Mouse (Mus musculus) megakaryocyte, embryonic 14.5 days (primary cell): ENCODE data around the gene Nr2e1. TPM values are rescaled to one million over a fixed set of nuclear protein-coding genes. Genes with fewer than 3 reads are reported as not detected.
A peak's percentile ranks its signal among the peaks of the same experiment; 100 is the strongest.

Source experiments
- H3K27me3 ChIP-seq: replicated peaks from 2 replicates; pipeline ENCODE3; 2012; ENCODE audit warnings: inconsistent platforms
- H3K36me3 ChIP-seq: replicated peaks from 2 replicates; pipeline ENCODE3; 2012; ENCODE audit warnings: low read length, inconsistent platforms, mixed read lengths
- H3K4me1 ChIP-seq: 2 replicates; pipeline ENCODE4 v1.6.1; 2012; ENCODE audit warnings: inconsistent platforms
- H3K4me3 ChIP-seq: replicated peaks from 2 replicates; pipeline ENCODE3; 2012; ENCODE audit warnings: moderate library complexity, mild to moderate bottlenecking, inconsistent platforms
- H3K9me3 ChIP-seq: 2 replicates; pipeline ENCODE4 v1.6.1; 2012; ENCODE audit warnings: inconsistent platforms
- FLI1 ChIP-seq: IDR thresholded peaks from 2 replicates; pipeline ENCODE4 v1.6.1; 2012; ENCODE audit warnings: low read length, inconsistent platforms, mixed read lengths
- GATA1 ChIP-seq: IDR thresholded peaks from 3 replicates; pipeline ENCODE4 v1.6.1; 2012; ENCODE audit warnings: mixed read lengths, low read length, inconsistent platforms, borderline replicate concordance
- polyA plus RNA-seq: library from polyadenylated mRNA; stranded (reverse); fragments of >175 nt; gene quantifications from 2 replicates; pipeline ENCODE4 v1.2.3, GENCODE M21; 2012; ENCODE audit warnings: low replicate concordance; ENCODE audit not compliant: insufficient read depth

The Nr2e1 gene
- not detected in 2 replicates for polyA plus RNA-seq

- peak within 1 kb of the TSS; percentile 64 for H3K4me3 ChIP-seq
- peaks cover 61% of the 10 kb centered on the region for H3K4me1 ChIP-seq
- peaks cover 98% of the 10 kb centered on the region for H3K27me3 ChIP-seq
- no peaks in the 10 kb centered on the region for H3K36me3 ChIP-seq
- peaks cover 9% of the 10 kb centered on the region for H3K9me3 ChIP-seq
- no peak for TF ChIP-seq FLI1
- TF ChIP-seq GATA1: no peak
These were observed at the start of gene Nr2e1, which contains the start of gene Ostm1 for GRCm38 (mm10) chr10:42583157-42583872. Gene Nr2e1, minus strand, starts transcription at chr10:42583632. Gene Ostm1, plus strand, starts transcription at chr10:42583822.

GRCm38 (mm10) chr10:42632453-42633360 lies 49.3 kb upstream of the Nr2e1 start:
- no peaks in the 10 kb centered on the region for H3K36me3 ChIP-seq
- peaks cover 67% of the 10 kb centered on the region for H3K4me1 ChIP-seq
- H3K9me3 ChIP-seq: peaks cover 7% of the 10 kb centered on the region
- peak overlapping the region; percentile 93 for H3K4me3 ChIP-seq
- TF ChIP-seq GATA1 (no peak), FLI1 (no peak)
- peaks cover 96% of the 10 kb centered on the region for H3K27me3 ChIP-seq

GRCm38 (mm10) chr10:42631754-42632452 lies 48.5 kb upstream of the Nr2e1 start:
- peaks cover 60% of the 10 kb centered on the region for H3K4me1 ChIP-seq
- H3K36me3 ChIP-seq: no peaks in the 10 kb centered on the region
- TF ChIP-seq FLI1 (no peak), GATA1 (no peak)
- H3K9me3 ChIP-seq: peaks cover 7% of the 10 kb centered on the region
- peak overlapping the region; percentile 93 for H3K4me3 ChIP-seq
- H3K27me3 ChIP-seq: peaks cover 98% of the 10 kb centered on the region

GRCm38 (mm10) chr10:42630596-42631355 lies 47.3 kb upstream of the Nr2e1 start:
- H3K4me3 ChIP-seq: no peak overlapping the region
- no peaks in the 10 kb centered on the region for H3K36me3 ChIP-seq
- H3K27me3 ChIP-seq: peaks cover 97% of the 10 kb centered on the region
- no peak for TF ChIP-seq FLI1
- no peak for TF ChIP-seq GATA1
- peaks cover 7% of the 10 kb centered on the region for H3K9me3 ChIP-seq
- peaks cover 51% of the 10 kb centered on the region for H3K4me1 ChIP-seq

GRCm38 (mm10) chr10:42625907-42626306 lies 42.5 kb upstream of the Nr2e1 start:
- Histone ChIP-seq H3K36me3 (no peaks in the 10 kb centered on the region), H3K4me3 (no peak overlapping the region), H3K4me1 (peaks cover 9% of the 10 kb centered on the region), H3K9me3 (peaks cover 10% of the 10 kb centered on the region), H3K27me3 (peaks cover 82% of the 10 kb centered on the region)
- TF ChIP-seq FLI1: no peak
- no peak for TF ChIP-seq GATA1

- H3K9me3 ChIP-seq: peaks cover 18% of the 10 kb centered on the region
- H3K36me3 ChIP-seq: no peaks in the 10 kb centered on the region
- peaks cover 78% of the 10 kb centered on the region for H3K27me3 ChIP-seq
- H3K4me1 ChIP-seq: peaks cover 23% of the 10 kb centered on the region
- no peak overlapping the region for H3K4me3 ChIP-seq
- TF ChIP-seq GATA1 (no peak), FLI1 (no peak)
These were observed 34.9 kb upstream of the Nr2e1 start for GRCm38 (mm10) chr10:42618291-42618690.

GRCm38 (mm10) chr10:42614766-42615165 lies 31.3 kb upstream of the Nr2e1 start:
- Histone ChIP-seq H3K9me3 (peaks cover 25% of the 10 kb centered on the region), H3K36me3 (no peaks in the 10 kb centered on the region), H3K27me3 (peaks cover 86% of the 10 kb centered on the region), H3K4me1 (peaks cover 28% of the 10 kb centered on the region), H3K4me3 (no peak overlapping the region)
- TF ChIP-seq GATA1 (no peak), FLI1 (no peak)

GRCm38 (mm10) chr10:42613639-42614381 lies 30.4 kb upstream of the Nr2e1 start:
- H3K27me3 ChIP-seq: peaks cover 87% of the 10 kb centered on the region
- peak overlapping the region; percentile 81 for H3K4me3 ChIP-seq

More at GRCm38 (mm10) chr10:42613639-42614381, 30.4 kb upstream of the Nr2e1 start:
- no peak for TF ChIP-seq GATA1
- no peak for TF ChIP-seq FLI1
- no peaks in the 10 kb centered on the region for H3K36me3 ChIP-seq
- peaks cover 28% of the 10 kb centered on the region for H3K4me1 ChIP-seq
- peaks cover 28% of the 10 kb centered on the region for H3K9me3 ChIP-seq
